Mouse (Mus musculus): ENCODE results near the gene Znhit1. TPM values are rescaled to one million over a fixed set of nuclear protein-coding genes. Genes with fewer than 3 reads are reported as not detected.

Znhit1 gene
- polyA plus RNA-seq (2015; fragmentation: Nextera tagmentation; extraction: Ambion mirVana): 101 and 102 TPM in 2 replicates

DNA sequence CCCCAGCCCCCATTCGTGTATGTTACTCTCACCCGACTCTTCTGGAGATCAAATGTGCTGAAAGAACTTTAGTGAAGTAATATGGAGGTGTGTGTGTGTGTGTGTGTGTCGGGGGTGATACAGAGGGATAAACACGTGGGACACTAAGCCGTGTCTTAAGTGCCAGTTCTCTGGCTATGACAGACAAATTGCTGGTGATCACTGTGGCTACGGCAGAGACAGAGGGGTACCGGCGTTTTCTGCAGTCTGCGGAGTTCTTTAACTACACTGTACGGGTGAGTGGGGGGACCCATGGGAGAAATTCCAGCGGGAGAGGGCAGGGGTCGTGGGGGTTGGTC lies at the start of gene Znhit1:
Znhit1 (minus strand) TSS at position 88 of the 338 bp plus-strand sequence.
- peaks cover 39% of the 10 kb centered on the region for H3K36me3 ChIP-seq
- peak within 1 kb of the TSS; percentile 77 for H3K4me3 ChIP-seq
- no peaks in the 10 kb centered on the region for H3K9me3 ChIP-seq
- H3K27ac ChIP-seq: peak within 1 kb of the TSS; percentile 94
- 2% methylated on average over 12 of the region's 12 CpGs for WGBS
- H3K27me3 ChIP-seq: no peaks in the 10 kb centered on the region
- H3K9ac ChIP-seq: peak within 1 kb of the TSS; percentile 87
- peaks cover 15% of the 10 kb centered on the region for H3K4me1 ChIP-seq
- ATAC-seq (ENCODE audit: borderline replicate concordance, extremely low read depth, low FRiP score, low TSS enrichment): no peak
- H3K4me2 ChIP-seq: peak within 1 kb of the TSS; percentile 87

- H3K4me1 ChIP-seq: peaks cover 14% of the 10 kb centered on the region
- no peak overlapping the region for H3K4me3 ChIP-seq
- no peak for ATAC-seq (ENCODE audit: borderline replicate concordance, extremely low read depth, low FRiP score, low TSS enrichment)
- no peak overlapping the region for H3K4me2 ChIP-seq
- no peak overlapping the region for H3K9ac ChIP-seq
- peaks cover 14% of the 10 kb centered on the region for H3K27me3 ChIP-seq
- H3K9me3 ChIP-seq: no peaks in the 10 kb centered on the region
- peaks cover 46% of the 10 kb centered on the region for H3K36me3 ChIP-seq
- 76% methylated on average over 13 of the region's 13 CpGs for WGBS
- H3K27ac ChIP-seq: no peak overlapping the region
Measured at GRCm38 (mm10) chr5:137036211-137036610, 48.4 kb upstream of the Znhit1 start.

GRCm38 (mm10) chr5:137032641-137033074 lies 44.8 kb upstream of the Znhit1 start:
- Histone ChIP-seq H3K4me2 (peak overlapping the region; percentile 99), H3K36me3 (peaks cover 17% of the 10 kb centered on the region), H3K4me1 (peaks cover 27% of the 10 kb centered on the region), H3K9ac (peak overlapping the region; percentile 21; the same call in 1 of the 2 replicates), H3K27ac (no peak overlapping the region), H3K4me3 (peak overlapping the region; percentile 46), H3K27me3 (peaks cover 49% of the 10 kb centered on the region), H3K9me3 (no peaks in the 10 kb centered on the region)
- peak; percentile 82 for ATAC-seq (ENCODE audit: borderline replicate concordance, extremely low read depth, low FRiP score, low TSS enrichment)
- under 1% methylated on average over 45 of the region's 49 CpGs for WGBS

DNA sequence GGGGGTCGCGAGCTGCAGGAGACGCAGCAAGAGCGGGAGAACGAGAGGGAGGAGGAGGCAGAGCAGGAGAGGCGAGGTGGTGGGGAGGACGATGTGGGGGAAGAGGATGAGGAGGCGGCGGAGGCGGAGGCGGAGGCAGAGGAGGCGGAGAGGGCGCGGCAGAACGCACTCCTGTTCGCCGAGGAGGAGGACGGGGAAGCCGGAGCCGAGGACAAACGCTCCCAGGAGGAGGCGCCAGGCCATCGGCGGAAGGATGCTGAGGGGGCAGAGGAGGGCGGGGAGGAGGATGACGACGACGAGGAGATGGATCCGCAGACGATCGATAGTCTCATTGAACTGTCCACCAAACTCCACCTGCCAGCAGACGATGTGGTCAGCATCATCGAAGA lies 44.2 kb upstream of the Znhit1 start:
- no peak overlapping the region for H3K9ac ChIP-seq
- peaks cover 55% of the 10 kb centered on the region for H3K27me3 ChIP-seq
- peak overlapping the region; percentile 99 for H3K4me2 ChIP-seq
- under 1% methylated on average over 33 of the region's 33 CpGs for WGBS
- H3K27ac ChIP-seq: no peak overlapping the region
- ATAC-seq (ENCODE audit: borderline replicate concordance, extremely low read depth, low FRiP score, low TSS enrichment): no peak
- peaks cover 27% of the 10 kb centered on the region for H3K4me1 ChIP-seq
- H3K4me3 ChIP-seq: peak overlapping the region; percentile 46
- no peaks in the 10 kb centered on the region for H3K9me3 ChIP-seq
- H3K36me3 ChIP-seq: peaks cover 11% of the 10 kb centered on the region

DNA sequence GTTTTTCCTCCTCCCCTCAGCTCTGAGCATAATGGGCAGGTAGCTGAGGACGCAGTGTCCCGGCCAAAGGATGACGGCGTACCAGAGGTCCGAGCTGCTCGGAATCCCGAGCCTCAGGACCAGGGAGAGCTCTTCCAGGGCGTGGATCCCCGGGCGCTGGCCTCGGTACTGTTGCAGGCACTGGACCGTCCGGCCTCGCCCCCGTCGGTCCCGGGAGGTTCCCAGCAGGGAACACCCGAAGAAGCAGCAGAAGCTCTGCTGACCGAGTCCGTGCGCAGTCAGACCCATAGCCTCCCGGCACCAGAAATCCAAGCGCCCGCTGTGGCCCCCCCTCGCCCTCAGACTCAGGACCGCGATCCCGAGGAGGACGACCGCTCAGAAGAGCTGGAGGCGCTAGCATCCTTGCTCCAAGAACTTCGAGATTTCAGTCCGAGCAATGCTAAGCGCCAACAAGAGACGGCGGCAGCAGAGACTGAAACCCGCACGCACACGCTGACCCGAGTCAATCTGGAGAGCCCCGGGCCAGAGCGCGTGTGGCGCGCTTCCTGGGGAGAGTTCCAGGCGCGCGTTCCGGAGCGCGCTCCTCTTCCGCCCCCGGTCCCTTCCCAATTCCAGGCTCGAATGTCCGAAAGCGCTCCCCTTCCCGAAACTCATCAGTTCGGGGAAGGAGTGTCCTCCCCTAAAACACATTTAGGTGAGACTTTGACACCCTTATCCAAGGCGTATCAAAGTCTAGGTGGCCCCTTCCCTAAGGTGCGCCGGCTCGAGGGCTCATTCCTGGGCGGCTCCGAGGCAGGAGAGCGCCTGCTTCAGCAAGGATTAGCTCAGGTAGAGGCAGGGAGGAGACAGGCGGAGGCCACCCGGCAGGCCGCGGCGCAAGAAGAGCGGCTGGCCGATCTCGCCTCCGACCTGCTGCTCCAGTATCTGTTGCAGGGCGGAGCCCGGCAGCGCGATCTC lies 43.5 kb upstream of the Znhit1 start:
- Histone ChIP-seq H3K4me2 (peak overlapping the region; percentile 99), H3K9ac (no peak overlapping the region), H3K27me3 (peaks cover 61% of the 10 kb centered on the region), H3K36me3 (peaks cover 4% of the 10 kb centered on the region), H3K4me3 (peak overlapping the region; percentile 46), H3K4me1 (peaks cover 27% of the 10 kb centered on the region), H3K27ac (no peak overlapping the region), H3K9me3 (no peaks in the 10 kb centered on the region)
- no peak for ATAC-seq (ENCODE audit: borderline replicate concordance, extremely low read depth, low FRiP score, low TSS enrichment)
- under 1% methylated on average over 78 of the region's 78 CpGs for WGBS

GRCm38 (mm10) chr5:137030416-137030810 lies 42.6 kb upstream of the Znhit1 start:
- H3K27ac ChIP-seq: no peak overlapping the region
- ATAC-seq (ENCODE audit: borderline replicate concordance, extremely low read depth, low FRiP score, low TSS enrichment): no peak
- WGBS: 16% methylated on average over 22 of the region's 22 CpGs
- H3K27me3 ChIP-seq: peaks cover 71% of the 10 kb centered on the region
- peak overlapping the region; percentile 63 for H3K4me2 ChIP-seq
- H3K36me3 ChIP-seq: no peaks in the 10 kb centered on the region
- H3K9ac ChIP-seq: no peak overlapping the region
- peaks cover 27% of the 10 kb centered on the region for H3K4me1 ChIP-seq
- peak overlapping the region; percentile 24; the same call in 1 of the 2 replicates for H3K4me3 ChIP-seq
- no peaks in the 10 kb centered on the region for H3K9me3 ChIP-seq

DNA sequence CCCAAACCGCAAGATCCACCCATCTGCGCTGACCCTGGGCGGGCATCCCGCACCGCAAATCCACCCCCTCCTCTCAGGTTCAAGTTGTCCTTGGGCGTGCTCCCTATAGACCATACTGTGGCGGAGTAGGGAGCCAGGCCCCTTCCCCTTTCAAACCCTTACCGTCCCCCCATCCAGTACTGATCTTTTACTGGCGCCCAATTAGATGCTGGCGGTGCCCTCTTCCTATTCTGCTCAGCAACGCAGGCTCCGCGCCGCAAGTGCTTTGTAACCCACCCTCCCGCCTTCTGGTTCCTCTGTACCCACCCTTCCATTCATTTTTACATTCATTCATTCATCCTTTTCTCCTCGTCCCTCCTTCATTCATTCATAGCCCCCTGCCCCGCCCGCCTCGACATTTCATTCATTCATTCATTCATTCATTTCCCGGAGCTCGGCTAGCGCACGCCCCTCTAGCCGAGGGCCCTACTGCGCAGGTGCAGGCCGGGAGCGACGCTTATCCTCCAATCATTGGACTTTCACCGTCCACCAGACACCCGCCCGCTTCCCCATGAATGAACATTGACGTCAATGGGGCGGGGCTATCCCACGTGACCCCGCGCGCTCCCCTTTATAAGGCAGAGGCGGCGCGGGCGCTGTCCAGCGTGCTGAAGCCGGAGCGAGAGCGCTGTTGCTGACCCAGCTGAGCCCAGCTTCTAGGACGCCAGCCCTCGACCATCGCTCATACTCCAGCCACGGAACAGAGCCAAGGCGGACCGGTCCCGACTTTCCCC lies 42.0 kb upstream of the Znhit1 start:
- H3K4me2 ChIP-seq: peak overlapping the region; percentile 63
- peak overlapping the region; percentile 24 for H3K4me3 ChIP-seq
- ATAC-seq (ENCODE audit: borderline replicate concordance, extremely low read depth, low FRiP score, low TSS enrichment): peak; percentile 68; the same call in 1 of the 2 replicates
- H3K9me3 ChIP-seq: no peaks in the 10 kb centered on the region
- H3K27me3 ChIP-seq: peaks cover 77% of the 10 kb centered on the region
- H3K4me1 ChIP-seq: peaks cover 27% of the 10 kb centered on the region
- no peaks in the 10 kb centered on the region for H3K36me3 ChIP-seq
- no peak overlapping the region for H3K9ac ChIP-seq
- WGBS: under 1% methylated on average over 52 of the region's 52 CpGs
- no peak overlapping the region for H3K27ac ChIP-seq

GRCm38 (mm10) chr5:137029273-137029585 lies 41.4 kb upstream of the Znhit1 start:
- H3K4me1 ChIP-seq: peaks cover 27% of the 10 kb centered on the region
- H3K27me3 ChIP-seq: peaks cover 83% of the 10 kb centered on the region
- no peak overlapping the region for H3K4me3 ChIP-seq
- WGBS: 0% methylated on average over 8 of the region's 8 CpGs
- ATAC-seq (ENCODE audit: borderline replicate concordance, extremely low read depth, low FRiP score, low TSS enrichment): no peak
- H3K36me3 ChIP-seq: no peaks in the 10 kb centered on the region
- H3K9ac ChIP-seq: no peak overlapping the region
- no peak overlapping the region for H3K27ac ChIP-seq
- H3K9me3 ChIP-seq: no peaks in the 10 kb centered on the region
- H3K4me2 ChIP-seq: peak overlapping the region; percentile 63

- peaks cover 88% of the 10 kb centered on the region for H3K27me3 ChIP-seq
- no peak for ATAC-seq (ENCODE audit: borderline replicate concordance, extremely low read depth, low FRiP score, low TSS enrichment)
- H3K4me1 ChIP-seq: peaks cover 27% of the 10 kb centered on the region
- no peaks in the 10 kb centered on the region for H3K36me3 ChIP-seq
- H3K9ac ChIP-seq: no peak overlapping the region
- no peaks in the 10 kb centered on the region for H3K9me3 ChIP-seq
- H3K4me3 ChIP-seq: no peak overlapping the region
- peak overlapping the region; percentile 63; the same call in 1 of the 2 replicates for H3K4me2 ChIP-seq
- WGBS: 7% methylated on average over 29 of the region's 29 CpGs
- no peak overlapping the region for H3K27ac ChIP-seq
Measured at GRCm38 (mm10) chr5:137028561-137029272, 40.9 kb upstream of the Znhit1 start.

GRCm38 (mm10) chr5:137026092-137026491 lies 38.3 kb upstream of the Znhit1 start, which contains the start of gene Vgf:
Gene Vgf, plus strand, starts transcription at chr5:137026392.
- WGBS: 14% methylated on average over 4 of the region's 4 CpGs
- H3K36me3 ChIP-seq: no peaks in the 10 kb centered on the region
- no peak within 1 kb of the TSS for H3K27ac ChIP-seq
- H3K4me3 ChIP-seq: no peak within 1 kb of the TSS
- H3K27me3 ChIP-seq: peaks cover 73% of the 10 kb centered on the region
- H3K9ac ChIP-seq: no peak within 1 kb of the TSS
- H3K4me2 ChIP-seq: peak within 1 kb of the TSS; percentile 25; the same call in 1 of the 2 replicates
- peaks cover 12% of the 10 kb centered on the region for H3K4me1 ChIP-seq
- no peaks in the 10 kb centered on the region for H3K9me3 ChIP-seq
- ATAC-seq (ENCODE audit: borderline replicate concordance, extremely low read depth, low FRiP score, low TSS enrichment): no peak

DNA sequence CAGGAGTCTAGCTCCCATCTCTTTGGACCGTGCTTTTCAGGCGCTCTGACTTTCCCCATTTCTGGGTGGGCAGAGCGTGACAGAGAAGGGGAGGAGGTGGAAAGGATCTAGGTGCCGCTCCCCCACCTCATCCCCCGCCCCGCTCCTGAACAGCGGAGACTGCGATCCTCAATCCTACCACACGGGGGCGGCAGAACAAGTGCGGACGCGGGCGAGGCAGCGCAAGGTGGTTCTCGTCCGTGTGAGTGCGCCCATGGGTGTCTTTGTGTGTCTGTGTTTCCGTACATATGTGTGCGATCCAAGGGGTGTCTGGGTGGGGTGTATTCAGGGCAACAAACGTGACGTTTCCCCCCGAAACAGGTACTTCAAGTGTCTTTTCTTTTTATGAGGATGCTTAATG lies 37.3 kb upstream of the Znhit1 start:
- Histone ChIP-seq H3K9ac (no peak overlapping the region), H3K4me1 (peaks cover 8% of the 10 kb centered on the region), H3K27me3 (peaks cover 63% of the 10 kb centered on the region), H3K4me2 (peak overlapping the region; percentile 25; the same call in 1 of the 2 replicates), H3K27ac (no peak overlapping the region), H3K9me3 (no peaks in the 10 kb centered on the region), H3K4me3 (no peak overlapping the region), H3K36me3 (no peaks in the 10 kb centered on the region)
- WGBS: under 1% methylated on average over 23 of the region's 23 CpGs
- ATAC-seq (ENCODE audit: borderline replicate concordance, extremely low read depth, low FRiP score, low TSS enrichment): no peak
